Mouse (Mus musculus): ENCODE data around the gene Crhbp.

DNA sequence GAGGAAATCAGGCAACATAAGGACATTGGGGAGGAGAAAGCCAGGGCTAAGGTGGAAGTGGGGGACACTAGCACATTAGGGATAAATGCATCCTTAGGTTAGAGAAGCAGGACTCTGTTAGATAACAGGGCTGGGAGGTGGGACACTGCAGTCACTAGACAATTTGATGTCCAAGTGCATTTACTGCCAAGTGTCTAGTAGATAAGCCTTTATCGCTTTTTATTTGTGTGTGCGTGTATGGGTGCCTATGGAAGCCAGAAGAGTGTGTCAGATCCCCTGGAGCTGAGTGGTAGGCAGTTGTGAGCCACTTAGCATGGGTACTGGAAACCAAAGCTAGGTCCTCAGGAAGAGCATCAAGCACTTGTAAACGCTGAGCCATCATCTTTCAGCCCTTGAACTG, 29.6 kb upstream of the Crhbp start:
- TF ChIP-seq POLR2A (IDR thresholded peaks at IDR 0.05; ENCODE audit: insufficient read length, low read depth) (no peak), MAX (IDR thresholded peaks at IDR 0.05; ENCODE audit: low read depth) (no peak), USF1 (IDR thresholded peaks at IDR 0.05; ENCODE audit: low read depth) (no peak), SRF (IDR thresholded peaks at IDR 0.05; ENCODE audit: control insufficient read depth, insufficient read length, low read depth) (no peak), CEBPB (IDR thresholded peaks at IDR 0.05; ENCODE audit: insufficient read depth, poor library complexity, severe bottlenecking) (no peak), TCF12 (IDR thresholded peaks at IDR 0.05; ENCODE audit: insufficient read depth, poor library complexity, severe bottlenecking) (no peak), E2F4 (IDR thresholded peaks at IDR 0.05; ENCODE audit: insufficient read depth) (no peak), MYOD1 (IDR thresholded peaks at IDR 0.05; ENCODE audit: control insufficient read depth in 1 of 3, insufficient read length in 2 of 3, low read depth in 2 of 3) (no peak), POLR2AphosphoS2 (IDR thresholded peaks at IDR 0.05; ENCODE audit: insufficient read length, low read depth) (no peak), TCF3 (IDR thresholded peaks at IDR 0.05; ENCODE audit: insufficient read length, low read depth) (no peak), MYOG (IDR thresholded peaks at IDR 0.05; ENCODE audit: control insufficient read depth in 1 of 3, insufficient read depth in 1 of 3, insufficient read length in 2 of 3, low read depth in 2 of 3) (no peak)

Data from myocyte (in vitro differentiated cells).